Mouse (Mus musculus) spleen, adult 18-20 months (tissue): ENCODE measurements around the gene Gmip.

Experiments used
- DNase-seq, 2 experiments: peaks; one replicate each; pipeline ENCODE4 v3.0.0; 2022; ENCODE audit warnings: mixed read lengths in 2 of 2

Gmip gene

GRCm38 (mm10) chr8:69808094-69808863 lies at the start of gene Gmip:
Gene Gmip (plus strand): TSS chr8:69808679.
- DNase-seq: peak; percentile 87 to 96

GRCm38 (mm10) chr8:69761814-69762445 lies 46.5 kb upstream of the Gmip start:
- no peak for DNase-seq

GRCm38 (mm10) chr8:69771221-69771620 lies 37.3 kb upstream of the Gmip start:
- DNase-seq: no peak

- no peak for DNase-seq
Observed at GRCm38 (mm10) chr8:69772106-69772505, 36.4 kb upstream of the Gmip start.

GRCm38 (mm10) chr8:69774503-69775148 lies 33.9 kb upstream of the Gmip start, which contains the start of gene Gm20422:
Gene Gm20422 (minus strand): TSS chr8:69774886.
- DNase-seq: peak; percentile 79 to 80

- no peak for DNase-seq
Observed at GRCm38 (mm10) chr8:69775149-69775534, 33.3 kb upstream of the Gmip start.

GRCm38 (mm10) chr8:69777111-69777510 lies 31.4 kb upstream of the Gmip start:
- DNase-seq: no peak

- DNase-seq: no peak
Observed at GRCm38 (mm10) chr8:69789105-69789504, 19.4 kb upstream of the Gmip start.

- DNase-seq: peak in 1 of 2 experiments; percentile 1
Observed at GRCm38 (mm10) chr8:69789731-69790130, 18.7 kb upstream of the Gmip start.

GRCm38 (mm10) chr8:69790364-69790763 lies 18.1 kb upstream of the Gmip start:
- DNase-seq: peak in 1 of 2 experiments; percentile 3

- peak; percentile 79 to 86 for DNase-seq
Observed at GRCm38 (mm10) chr8:69790773-69791367, 17.6 kb upstream of the Gmip start, which contains the start of the genes Atp13a1 and Zfp866. Gene Atp13a1 (plus strand): TSS chr8:69791163. Gene Zfp866 (minus strand): TSS chr8:69791178.

- no peak for DNase-seq
Observed at GRCm38 (mm10) chr8:69791415-69792068, 16.9 kb upstream of the Gmip start.

GRCm38 (mm10) chr8:69793666-69794065 lies 14.8 kb upstream of the Gmip start:
- no peak for DNase-seq

GRCm38 (mm10) chr8:69794096-69794495 lies 14.4 kb upstream of the Gmip start:
- DNase-seq: no peak

GRCm38 (mm10) chr8:69794901-69795300 lies 13.6 kb upstream of the Gmip start:
- no peak for DNase-seq

- no peak for DNase-seq
Observed at GRCm38 (mm10) chr8:69796721-69797345, 11.6 kb upstream of the Gmip start.

- no peak for DNase-seq
Observed at GRCm38 (mm10) chr8:69797661-69798060, 10.8 kb upstream of the Gmip start.

- DNase-seq: peak in 1 of 2 experiments; percentile 1
Observed at GRCm38 (mm10) chr8:69799261-69799660, 9.2 kb upstream of the Gmip start.

GRCm38 (mm10) chr8:69799946-69800345 lies 8.5 kb upstream of the Gmip start:
- DNase-seq: peak in 1 of 2 experiments; percentile 1

GRCm38 (mm10) chr8:69801796-69802195 lies 6.7 kb upstream of the Gmip start:
- no peak for DNase-seq

GRCm38 (mm10) chr8:69802216-69802615 lies 6.3 kb upstream of the Gmip start:
- no peak for DNase-seq

GRCm38 (mm10) chr8:69803366-69803765 lies 5.1 kb upstream of the Gmip start:
- DNase-seq: peak in 1 of 2 experiments; percentile 4
